Mouse (Mus musculus) ES-Bruce4 (cell line): ENCODE measurements around the gene Trio.

Experiments used
- CTCF ChIP-seq: IDR thresholded peaks from one replicate; pipeline ENCODE4 v1.8.1; 2011; ENCODE audit warnings: low read depth, low read length
- POLR2A ChIP-seq: IDR thresholded peaks from one replicate; pipeline ENCODE4 v1.8.1; 2011; ENCODE audit warnings: low read length; ENCODE audit not compliant: insufficient read depth

GRCm38 (mm10) chr15:27926941-27927340 is 98.7 kb downstream of the Trio start:
- TF ChIP-seq POLR2A (no peak), CTCF (no peak)
